Mouse (Mus musculus) G1E (cell line): ENCODE measurements at regions not wholly inside any gene's neighbourhood (a gene's known extent, or its start where the extent isn't known, plus 50 kb on each side); places are given as distances from the start of the nearest gene placed in this dataset.

Experiments used
- ATAC-seq: 2 replicates; pipeline ENCODE4 v1.8.0; 2016; ENCODE audit warnings: mild to moderate bottlenecking; ENCODE audit not compliant: insufficient number of reproducible peaks, poor library complexity, low FRiP score, severe bottlenecking; ENCODE audit errors: extremely low read depth
- DNase-seq: peaks from one replicate; pipeline ENCODE4 v3.0.0; 2012; ENCODE audit warnings: low spot score
- H3K27me3 ChIP-seq: 2 replicates; pipeline ENCODE4 v1.6.1; 2012; ENCODE audit warnings: mild to moderate bottlenecking, low read length, inconsistent platforms; ENCODE audit not compliant: insufficient read depth
- H3K36me3 ChIP-seq: replicated peaks from 2 replicates; pipeline ENCODE3; 2012; ENCODE audit warnings: mild to moderate bottlenecking, inconsistent platforms
- H3K4me1 ChIP-seq: 2 replicates; pipeline ENCODE4 v1.6.1; 2012; ENCODE audit warnings: low read depth, low read length, inconsistent platforms, mixed read lengths; ENCODE audit not compliant: insufficient read depth
- H3K4me3 ChIP-seq: 2 replicates; pipeline ENCODE4 v1.5.1; 2012; ENCODE audit warnings: low read depth, mild to moderate bottlenecking, inconsistent platforms, low read length, moderate library complexity, mixed read lengths
- H3K9me3 ChIP-seq: replicated peaks from 2 replicates; pipeline ENCODE4 v1.6.1; 2012; ENCODE audit warnings: inconsistent platforms
- CTCF ChIP-seq: IDR thresholded peaks from 2 replicates; pipeline ENCODE4 v1.5.1; 2012; ENCODE audit warnings: low read depth, low read length, inconsistent platforms, mixed read lengths
- GATA1 ChIP-seq: IDR thresholded peaks from 2 replicates; pipeline ENCODE4 v1.6.1; 2012; ENCODE audit warnings: borderline replicate concordance, low read length, inconsistent platforms, mixed read lengths
- GATA2 ChIP-seq: IDR thresholded peaks from 2 replicates; pipeline ENCODE4 v1.6.1; 2012; ENCODE audit warnings: low read depth, low read length, inconsistent platforms, borderline replicate concordance
- POLR2AphosphoS5 ChIP-seq: IDR thresholded peaks from 2 replicates; pipeline ENCODE4 v1.6.1; 2012; ENCODE audit warnings: low read depth, low read length, inconsistent platforms; ENCODE audit not compliant: insufficient replicate concordance
- TAL1 ChIP-seq: conservative IDR thresholded peaks from 2 replicates; pipeline ENCODE4 v1.6.1; 2012; ENCODE audit warnings: low read depth, low read length, inconsistent platforms, mixed read lengths

DNA sequence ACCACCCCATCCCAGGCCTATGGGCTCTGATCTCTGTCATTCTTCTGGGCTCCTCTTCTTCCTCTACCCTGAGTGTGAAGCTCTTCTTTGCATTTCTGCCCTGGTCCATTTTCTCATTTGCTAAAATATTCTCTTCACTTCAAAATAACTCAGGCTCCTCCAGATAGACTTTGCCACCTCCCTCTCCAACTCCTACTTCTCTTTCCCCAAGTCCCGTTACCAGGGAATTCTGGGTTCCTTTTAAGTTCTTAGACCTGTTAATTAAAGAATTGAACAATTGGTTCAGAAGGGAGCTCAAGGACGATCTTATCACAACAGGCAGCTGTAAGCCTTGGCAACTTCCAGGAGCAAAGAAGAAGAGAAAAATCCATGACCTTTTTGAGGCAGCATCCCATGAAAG, 122.9 kb upstream of the Arid1b start:
- DNase-seq (no peak), ATAC-seq (no peak)
- TF ChIP-seq GATA1 (no peak), GATA2 (no peak), CTCF (no peak), POLR2AphosphoS5 (no peak), TAL1 (no peak)
- Histone ChIP-seq H3K36me3 (no peaks in the 10 kb centered on the region), H3K27me3 (peaks cover 20% of the 10 kb centered on the region), H3K4me1 (no peaks in the 10 kb centered on the region), H3K4me3 (no peak overlapping the region), H3K9me3 (no peaks in the 10 kb centered on the region)

GRCm38 (mm10) chr17:4874459-4874858, 119.7 kb upstream of the Arid1b start:
- no peak for ATAC-seq
- no peaks in the 10 kb centered on the region for H3K36me3 ChIP-seq
- TF ChIP-seq POLR2AphosphoS5 (no peak), GATA2 (no peak), GATA1 (no peak), CTCF (no peak), TAL1 (no peak)

GRCm38 (mm10) chr17:4875086-4876046, 118.8 kb upstream of the Arid1b start:
- no peak for TF ChIP-seq TAL1
- TF ChIP-seq CTCF, result no peak
- TF ChIP-seq GATA2, result no peak
- no peak for TF ChIP-seq POLR2AphosphoS5
- no peak for TF ChIP-seq GATA1

More at GRCm38 (mm10) chr17:4874459-4874858, 119.7 kb upstream of the Arid1b start:
- Histone ChIP-seq H3K4me3 (no peak overlapping the region), H3K9me3 (no peaks in the 10 kb centered on the region), H3K4me1 (no peaks in the 10 kb centered on the region), H3K27me3 (peaks cover 12% of the 10 kb centered on the region)
- DNase-seq, result no peak

GRCm38 (mm10) chr17:4876431-4876830, 117.7 kb upstream of the Arid1b start:
- TF ChIP-seq GATA2, result no peak
- TF ChIP-seq GATA1, result no peak
- TF ChIP-seq CTCF, result no peak
- no peak for TF ChIP-seq POLR2AphosphoS5
- TF ChIP-seq TAL1, result no peak
- H3K36me3 ChIP-seq, result no peaks in the 10 kb centered on the region
- H3K4me3 ChIP-seq, result no peak overlapping the region
- ATAC-seq, result no peak
- DNase-seq, result no peak
- H3K27me3 ChIP-seq, result peaks cover 6% of the 10 kb centered on the region
- H3K4me1 ChIP-seq, result no peaks in the 10 kb centered on the region
- no peaks in the 10 kb centered on the region for H3K9me3 ChIP-seq

More at GRCm38 (mm10) chr17:4875086-4876046, 118.8 kb upstream of the Arid1b start:
- Histone ChIP-seq H3K4me3 (no peak overlapping the region), H3K4me1 (no peaks in the 10 kb centered on the region), H3K27me3 (peaks cover 6% of the 10 kb centered on the region), H3K9me3 (no peaks in the 10 kb centered on the region), H3K36me3 (no peaks in the 10 kb centered on the region)
- ATAC-seq (no peak), DNase-seq (no peak)

- Histone ChIP-seq H3K4me1 (no peaks in the 10 kb centered on the region), H3K9me3 (peaks cover 2% of the 10 kb centered on the region; the same call in 1 of the 2 replicates), H3K27me3 (no peaks in the 10 kb centered on the region; the same call in 1 of the 2 replicates), H3K4me3 (no peak overlapping the region), H3K36me3 (no peaks in the 10 kb centered on the region)
- DNase-seq (no peak), ATAC-seq (no peak)
- TF ChIP-seq TAL1 (no peak), POLR2AphosphoS5 (no peak), GATA1 (no peak)
Measured at GRCm38 (mm10) chr17:4881473-4881872, 112.7 kb upstream of the Arid1b start.

DNA sequence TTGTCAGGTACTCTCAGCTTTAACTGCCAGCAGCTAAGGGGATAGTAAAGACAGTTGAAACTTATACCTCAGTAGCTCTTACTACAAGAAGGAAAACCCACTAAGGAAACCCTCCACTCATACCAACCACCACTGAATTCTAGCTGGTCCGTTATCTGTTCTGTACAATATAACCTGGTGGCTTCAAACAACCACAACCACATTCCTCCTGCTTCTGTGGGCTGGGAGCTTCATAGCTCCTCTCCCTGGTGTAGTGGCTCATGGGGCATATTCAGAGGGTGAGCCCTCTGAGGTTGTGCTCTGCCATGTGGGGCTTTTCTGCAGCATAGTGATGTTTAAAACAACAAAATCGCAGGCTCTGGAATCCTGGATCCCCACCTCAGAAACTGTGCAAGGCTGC, 110.0 kb upstream of the Arid1b start:
- no peaks in the 10 kb centered on the region for H3K36me3 ChIP-seq
- ATAC-seq, result no peak
- H3K27me3 ChIP-seq, result peaks cover 9% of the 10 kb centered on the region
- peaks cover 2% of the 10 kb centered on the region; the same call in 1 of the 2 replicates for H3K9me3 ChIP-seq
- no peaks in the 10 kb centered on the region for H3K4me1 ChIP-seq
- no peak overlapping the region for H3K4me3 ChIP-seq
- no peak for DNase-seq
- TF ChIP-seq TAL1, result no peak
- TF ChIP-seq CTCF, result no peak
- no peak for TF ChIP-seq GATA2
- no peak for TF ChIP-seq POLR2AphosphoS5
- TF ChIP-seq GATA1, result no peak
